Comparison of ENCODE assay signal across 23 mouse cellular contexts in genomic region chr10:78095221-78095620, GRCm38 (mm10). TPM values are rescaled to one million over a fixed set of nuclear protein-coding genes. Genes with fewer than 3 reads are reported as not detected.
DNase-seq lines count a peak whose midpoint lies in the region; ATAC-seq and TF ChIP-seq lines count a peak whose summit lies in the region.
"Had no signal": no experiment of that assay in that cellular context is flagged by ENCODE, and none has a peak within 500 bp of the region (broad histone marks: within the 10 kb centered on the region; RNA-seq: fewer than 3 reads in every experiment).

No protein-coding gene starts in this region.

- H3K79me2 ChIP-seq in macrophage (ENCODE audit: inconsistent target): no peaks in the 10 kb centered on the region

- H3K4me3 ChIP-seq in stomach, embryonic 16.5 days (replicated peaks; ENCODE audit: low read length): no peak overlapping the region
- H3K4me3 ChIP-seq in stomach, postnatal 0 days (ENCODE audit: low read depth, low read length): no peak overlapping the region
- H3K4me3 ChIP-seq in macrophage (ENCODE audit: inconsistent target): no peak overlapping the region
- H3K4me3 ChIP-seq in hindbrain, embryonic 10.5 days: no peak overlapping the region
- H3K4me3 ChIP-seq: embryonic facial prominence, embryonic 10.5 days; embryonic facial prominence, embryonic 12.5 days; forebrain, embryonic 13.5 days; forebrain, embryonic 15.5 days had no signal

- no peak overlapping the region for H3K27ac ChIP-seq in stomach, embryonic 16.5 days (ENCODE audit: low read length)
- H3K27ac ChIP-seq in stomach, postnatal 0 days (replicated peaks): no peak overlapping the region
- H3K27ac ChIP-seq in macrophage: peak overlapping the region; percentile 31
- no peak overlapping the region for H3K27ac ChIP-seq in hindbrain, embryonic 10.5 days
- H3K27ac ChIP-seq: embryonic facial prominence, embryonic 10.5 days; embryonic facial prominence, embryonic 12.5 days; forebrain, embryonic 13.5 days; forebrain, embryonic 15.5 days had no signal

- 0 out of 2 replicates have a peak, but pooled peaks have one; percentile 41 for ATAC-seq in stomach, embryonic 16.5 days (ENCODE audit: insufficient read depth, low FRiP score)
- no peak for ATAC-seq in stomach, postnatal 0 days (ENCODE audit: low FRiP score, low TSS enrichment)
- ATAC-seq: forebrain, embryonic 13.5 days; forebrain, embryonic 15.5 days had no signal

- no peaks in the 10 kb centered on the region for H3K4me1 ChIP-seq in stomach, embryonic 16.5 days (ENCODE audit: control insufficient read depth, insufficient read depth, low read length)
- no peaks in the 10 kb centered on the region for H3K4me1 ChIP-seq in stomach, postnatal 0 days (replicated peaks; ENCODE audit: control insufficient read depth, insufficient read depth)
- H3K4me1 ChIP-seq in hindbrain, embryonic 10.5 days (replicated peaks): no peaks in the 10 kb centered on the region
- H3K4me1 ChIP-seq: embryonic facial prominence, embryonic 10.5 days; forebrain, embryonic 13.5 days; forebrain, embryonic 15.5 days had no signal

- DNase-seq in kidney, postnatal 10 days: peak; percentile 62
- no peak for DNase-seq in kidney, postnatal 36 days
- DNase-seq in stomach, postnatal 0 days (ENCODE audit: low spot score): no peak
- no peak for DNase-seq in hindbrain, embryonic 10.5 days (ENCODE audit: low spot score)
- DNase-seq: adrenal gland, adult 2 months; adrenal gland, postnatal 10 days; adrenal gland, postnatal 25 days; cerebellum, adult 11-12 months; cerebellum, adult 2 months; cerebellum, adult 9-10 months; cerebellum, postnatal 10 days; cerebellum, postnatal 25 days had no signal

- no peak for TF ChIP-seq CTCF in stomach, postnatal 0 days (IDR thresholded peaks at IDR 0.05; ENCODE audit: low read depth)

- no peak for TF ChIP-seq EP300 in stomach, postnatal 0 days (optimal IDR thresholded peaks at IDR 0.05)

- H3K36me3 ChIP-seq in stomach, embryonic 16.5 days (ENCODE audit: control insufficient read depth, insufficient read depth, low read length): no peaks in the 10 kb centered on the region
- H3K36me3 ChIP-seq in stomach, postnatal 0 days (ENCODE audit: control insufficient read depth, insufficient read depth, low read length): no peaks in the 10 kb centered on the region
- H3K36me3 ChIP-seq in macrophage (ENCODE audit: inconsistent target): no peaks in the 10 kb centered on the region
- no peaks in the 10 kb centered on the region for H3K36me3 ChIP-seq in hindbrain, embryonic 10.5 days
- H3K36me3 ChIP-seq: embryonic facial prominence, embryonic 10.5 days; embryonic facial prominence, embryonic 12.5 days; forebrain, embryonic 15.5 days had no signal

- H3K27me3 ChIP-seq in stomach, embryonic 16.5 days (ENCODE audit: control insufficient read depth, insufficient read depth, low read length): no peaks in the 10 kb centered on the region
- H3K27me3 ChIP-seq in stomach, postnatal 0 days (ENCODE audit: control insufficient read depth, insufficient read depth, low read length): no peaks in the 10 kb centered on the region
- H3K27me3 ChIP-seq in hindbrain, embryonic 10.5 days (ENCODE audit: insufficient read depth, poor library complexity, severe bottlenecking): no peaks in the 10 kb centered on the region
- H3K27me3 ChIP-seq: embryonic facial prominence, embryonic 12.5 days; forebrain, embryonic 13.5 days; forebrain, embryonic 15.5 days had no signal

- H3K9me3 ChIP-seq in stomach, embryonic 16.5 days (replicated peaks; ENCODE audit: control insufficient read depth, low read length): no peaks in the 10 kb centered on the region
- H3K9me3 ChIP-seq in stomach, postnatal 0 days (ENCODE audit: control insufficient read depth, low read length): no peaks in the 10 kb centered on the region
- 0 out of 2 replicates have a peak, but pooled peaks cover 2% of the 10 kb centered on the region for H3K9me3 ChIP-seq in hindbrain, embryonic 10.5 days
- H3K9me3 ChIP-seq: embryonic facial prominence, embryonic 10.5 days; embryonic facial prominence, embryonic 12.5 days; forebrain, embryonic 13.5 days; forebrain, embryonic 15.5 days had no signal

- H3K9ac ChIP-seq in stomach, embryonic 16.5 days (ENCODE audit: low read length): no peak overlapping the region
- H3K9ac ChIP-seq in stomach, postnatal 0 days (ENCODE audit: low read length): no peak overlapping the region
- H3K9ac ChIP-seq: embryonic facial prominence, embryonic 12.5 days; forebrain, embryonic 13.5 days; forebrain, embryonic 15.5 days had no signal

- no peak overlapping the region for H3K4me2 ChIP-seq in stomach, embryonic 16.5 days (ENCODE audit: low read depth, low read length)
- no peak overlapping the region for H3K4me2 ChIP-seq in stomach, postnatal 0 days (replicated peaks; ENCODE audit: low read depth)
- H3K4me2 ChIP-seq: embryonic facial prominence, embryonic 12.5 days; forebrain, embryonic 13.5 days; forebrain, embryonic 15.5 days had no signal

RNA-seq across cellular contexts. Expression of gene Icosl, which starts 26.1 kb away (rescaled TPM):
- polyA plus RNA-seq in stomach, embryonic 16.5 days (2015; fragmentation: Nextera tagmentation; extraction: Ambion mirVana): 7.1 and 7.6 TPM in 2 replicates
- 4.8 and 5.6 TPM in 2 replicates for polyA plus RNA-seq in stomach, postnatal 0 days (2015; fragmentation: Nextera tagmentation; extraction: Ambion mirVana)
- total RNA-seq in macrophage (2018; cell fraction: chromatin; rRNA removed): 100 to 1,000 TPM in 12 of 26 experiments, 10 to 100 TPM in 12, 1 to 10 TPM in 2; 5.6 to 297 (median 81.2) TPM
- total RNA-seq in macrophage (2018; cell fraction: cytosol; rRNA removed): 10 to 100 TPM in 18 of 26 experiments, 1 to 10 TPM in 8; 3.2 to 63.4 (median 12.6) TPM
- total RNA-seq in macrophage (2018; cell fraction: nucleus; rRNA removed): 100 to 1,000 TPM in 16 of 26 experiments, 10 to 100 TPM in 10; 16.2 to 343 (median 144) TPM
- 3.6 to 12.1 TPM (median 7.4 TPM) in 3 replicates for polyA plus RNA-seq in macrophage (2018)
- 2.2 and 2.9 TPM in 2 replicates for polyA plus RNA-seq in hindbrain, embryonic 10.5 days (2016; fragmentation: Nextera tagmentation; extraction: Ambion mirVana)
- total RNA-seq: MEL had no signal

RNA-seq across cellular contexts. Expression of gene Aire, which starts 51.8 kb away (rescaled TPM):
- 0.15 and 0.20 TPM in 2 replicates for polyA plus RNA-seq in stomach, embryonic 16.5 days (2015; fragmentation: Nextera tagmentation; extraction: Ambion mirVana)
- 0.10 and 0.11 TPM in 2 replicates for polyA plus RNA-seq in stomach, postnatal 0 days (2015; fragmentation: Nextera tagmentation; extraction: Ambion mirVana)
- 1 to 10 TPM in 1 of 26 experiments, under 1 TPM in 3, not detected in 22; 0.25 to 1.2 (median 0.54) TPM for total RNA-seq in macrophage (2018; cell fraction: chromatin; rRNA removed)
- total RNA-seq in macrophage (2018; cell fraction: cytosol; rRNA removed): under 1 TPM in 1 of 26 experiments, not detected in 25; 0.05 TPM
- total RNA-seq in macrophage (2018; cell fraction: nucleus; rRNA removed): 1 to 10 TPM in 1 of 26 experiments, under 1 TPM in 2, not detected in 23; 0.25 to 1.1 (median 0.86) TPM
- not detected in 3 replicates for polyA plus RNA-seq in macrophage (2018)
- polyA plus RNA-seq in hindbrain, embryonic 10.5 days (2016; fragmentation: Nextera tagmentation; extraction: Ambion mirVana): 0.36 TPM in 1 of 2 replicates, not detected in the other
- total RNA-seq: adrenal gland, adult 2 months; adrenal gland, postnatal 25 days; adrenal gland, postnatal 4 days; MEL had no signal
- polyA plus RNA-seq: C2C12; embryonic facial prominence, embryonic 14.5 days; forebrain, embryonic 13.5 days had no signal

RNA-seq across cellular contexts. Expression of gene Dnmt3l, which starts 53.5 kb away (rescaled TPM):
- 0.56 and 0.63 TPM in 2 replicates for polyA plus RNA-seq in stomach, embryonic 16.5 days (2015; fragmentation: Nextera tagmentation; extraction: Ambion mirVana)
- 0.65 and 1.1 TPM in 2 replicates for polyA plus RNA-seq in stomach, postnatal 0 days (2015; fragmentation: Nextera tagmentation; extraction: Ambion mirVana)
- 1 to 10 TPM in 1 of 26 experiments, not detected in 25; 5.1 TPM for total RNA-seq in macrophage (2018; cell fraction: chromatin; rRNA removed)
- 1 to 10 TPM in 6 of 26 experiments, under 1 TPM in 14, not detected in 6; 0.10 to 2.0 (median 0.58) TPM for total RNA-seq in macrophage (2018; cell fraction: cytosol; rRNA removed)
- 1 to 10 TPM in 6 of 26 experiments, under 1 TPM in 1, not detected in 19; 0.95 to 5.7 (median 2.5) TPM for total RNA-seq in macrophage (2018; cell fraction: nucleus; rRNA removed)
- polyA plus RNA-seq in macrophage (2018): 0.14 to 2.0 TPM in 2 of 3 replicates, not detected in the other
- polyA plus RNA-seq in hindbrain, embryonic 10.5 days (2016; fragmentation: Nextera tagmentation; extraction: Ambion mirVana): not detected in 2 replicates
- total RNA-seq: MEL had no signal
- polyA plus RNA-seq: C2C12; embryonic facial prominence, embryonic 10.5 days; embryonic facial prominence, embryonic 14.5 days; forebrain, embryonic 11.5 days; forebrain, embryonic 13.5 days; forebrain, embryonic 15.5 days had no signal
